Mouse (Mus musculus) embryonic facial prominence, embryonic 15.5 days (tissue): ENCODE data around the gene Ccl11. TPM values are rescaled to one million over a fixed set of nuclear protein-coding genes. Genes with fewer than 3 reads are reported as not detected.

Source experiments
- ATAC-seq: fragments of 200-750 bp; cut with Nextera tagmentation; 2 replicates; pipeline ENCODE4 v1.8.0; 2017; ENCODE audit warnings: low read depth, moderate TSS enrichment; ENCODE audit not compliant: insufficient number of reproducible peaks, low FRiP score, low TSS enrichment
- H3K27ac ChIP-seq: fragments of 300-500 bp; sonication (generic); replicated peaks from 2 replicates; pipeline ENCODE4 v1.5.1; 2015; ENCODE audit warnings: mild to moderate bottlenecking, inconsistent platforms
- H3K27me3 ChIP-seq: fragments of 300-500 bp; sonication (generic); 2 replicates; pipeline ENCODE4 v1.6.1; 2015; ENCODE audit warnings: inconsistent platforms
- H3K36me3 ChIP-seq: fragments of 300-500 bp; sonication (generic); 2 replicates; pipeline ENCODE4 v1.6.1; 2015; ENCODE audit warnings: mild to moderate bottlenecking, inconsistent platforms
- H3K4me1 ChIP-seq: fragments of 300-500 bp; sonication (generic); 2 replicates; pipeline ENCODE4 v1.6.1; 2015; ENCODE audit warnings: inconsistent platforms
- H3K4me2 ChIP-seq: fragments of 300-500 bp; sonication (generic); replicated peaks from 2 replicates; pipeline ENCODE4 v1.6.1; 2015; ENCODE audit warnings: mild to moderate bottlenecking, inconsistent platforms
- H3K4me3 ChIP-seq: fragments of 300-500 bp; sonication (generic); replicated peaks from 2 replicates; pipeline ENCODE4 v1.5.1; 2015; ENCODE audit warnings: mild to moderate bottlenecking, inconsistent platforms
- H3K9ac ChIP-seq: fragments of 300-500 bp; sonication (generic); 2 replicates; pipeline ENCODE4 v1.6.1; 2015; ENCODE audit warnings: inconsistent platforms
- H3K9me3 ChIP-seq: fragments of 300-500 bp; sonication (generic); replicated peaks from 2 replicates; pipeline ENCODE4 v1.6.1; 2016; ENCODE audit warnings: inconsistent platforms
- WGBS: fragments of 180-500 bp; shearing (Covaris S2); methylation state at CpG from one replicate; pipeline ENCODE4 v1.1.7; 2015; 5-methylcytosine and 5-hydroxymethylcytosine counted together
- polyA plus RNA-seq: library from polyadenylated mRNA; unstranded; fragments of >200 nt; fragmentation: Nextera tagmentation; extraction: Ambion mirVana; gene quantifications from 2 replicates; pipeline ENCODE4 v1.2.1, GENCODE M21; 2015

Gene Ccl11
- polyA plus RNA-seq, 1 experiment from 2014 or later, result 6.9 TPM

- Histone ChIP-seq H3K9ac (no peak overlapping the region), H3K36me3 (no peaks in the 10 kb centered on the region), H3K27ac (no peak overlapping the region), H3K4me3 (no peak overlapping the region), H3K4me1 (no peaks in the 10 kb centered on the region), H3K27me3 (no peaks in the 10 kb centered on the region), H3K4me2 (no peak overlapping the region), H3K9me3 (no peaks in the 10 kb centered on the region)
- ATAC-seq, result no peak
- WGBS, result 73% methylated on average over 10 of the region's 10 CpGs
Observed at GRCm38 (mm10) chr11:82099511-82100323, 42.1 kb downstream of the Ccl11 start.

GRCm38 (mm10) chr11:82101087-82101486 is 43.5 kb downstream of the Ccl11 start:
- no peak overlapping the region for H3K4me2 ChIP-seq
- 81% methylated on average over 4 of the region's 4 CpGs for WGBS
- no peak overlapping the region for H3K9ac ChIP-seq
- no peak for ATAC-seq
- H3K9me3 ChIP-seq, result no peaks in the 10 kb centered on the region
- no peaks in the 10 kb centered on the region for H3K27me3 ChIP-seq
- no peak overlapping the region for H3K4me3 ChIP-seq
- no peaks in the 10 kb centered on the region for H3K4me1 ChIP-seq
- no peaks in the 10 kb centered on the region for H3K36me3 ChIP-seq
- H3K27ac ChIP-seq, result no peak overlapping the region

GRCm38 (mm10) chr11:82101529-82101928 is 43.9 kb downstream of the Ccl11 start, which contains the start of gene Ccl12:
TSS of gene Ccl12 (plus strand) at chr11:82101845.
- H3K4me3 ChIP-seq, result no peak within 1 kb of the TSS
- H3K9me3 ChIP-seq, result no peaks in the 10 kb centered on the region
- H3K4me2 ChIP-seq, result no peak within 1 kb of the TSS
- ATAC-seq, result no peak
- no peaks in the 10 kb centered on the region for H3K27me3 ChIP-seq
- H3K27ac ChIP-seq, result no peak within 1 kb of the TSS
- WGBS, result 58% methylated on average over 2 of the region's 2 CpGs
- no peaks in the 10 kb centered on the region for H3K4me1 ChIP-seq
- H3K9ac ChIP-seq, result no peak within 1 kb of the TSS
- no peaks in the 10 kb centered on the region for H3K36me3 ChIP-seq

- Histone ChIP-seq H3K36me3 (no peaks in the 10 kb centered on the region), H3K27me3 (no peaks in the 10 kb centered on the region), H3K27ac (no peak overlapping the region), H3K9ac (no peak overlapping the region), H3K4me1 (no peaks in the 10 kb centered on the region), H3K4me3 (no peak overlapping the region), H3K4me2 (no peak overlapping the region), H3K9me3 (no peaks in the 10 kb centered on the region)
- ATAC-seq, result no peak
Observed at GRCm38 (mm10) chr11:82109611-82110010, 52.0 kb downstream of the Ccl11 start.

GRCm38 (mm10) chr11:82110372-82111248 is 53.0 kb downstream of the Ccl11 start:
- no peak overlapping the region for H3K27ac ChIP-seq
- no peaks in the 10 kb centered on the region for H3K27me3 ChIP-seq
- 78% methylated on average over 6 of the region's 6 CpGs for WGBS
- H3K9me3 ChIP-seq, result no peaks in the 10 kb centered on the region
- H3K9ac ChIP-seq, result no peak overlapping the region
- no peaks in the 10 kb centered on the region for H3K4me1 ChIP-seq
- no peak overlapping the region for H3K4me3 ChIP-seq
- no peaks in the 10 kb centered on the region for H3K36me3 ChIP-seq
- ATAC-seq, result no peak
- no peak overlapping the region for H3K4me2 ChIP-seq

Other genes with a start within 250 kb of the Ccl11 start
- 0.05 and 0.15 TPM in 2 replicates for gene 5530401A14Rik, start 197.2 kb upstream of the Ccl11 start, polyA plus RNA-seq
- gene Asic2, start 89.4 kb upstream of the Ccl11 start, polyA plus RNA-seq, result 0.35 and 0.50 TPM in 2 replicates
- 5.0 and 6.5 TPM in 2 replicates for gene Ccl2, start 22.3 kb upstream of the Ccl11 start, polyA plus RNA-seq
- gene Gm17268, start 19.3 kb upstream of the Ccl11 start, polyA plus RNA-seq, result not detected in 2 replicates
- 3.3 and 4.1 TPM in 2 replicates for gene Ccl7, start 12.1 kb upstream of the Ccl11 start, polyA plus RNA-seq
- 6.1 and 6.2 TPM in 2 replicates for gene Ccl12, start 44.0 kb downstream of the Ccl11 start, polyA plus RNA-seq
- not detected in 2 replicates for gene Ccl8, start 57.4 kb downstream of the Ccl11 start, polyA plus RNA-seq
- not detected in 2 replicates for gene Ccl1, start 247.9 kb downstream of the Ccl11 start, polyA plus RNA-seq